Mouse (Mus musculus) megakaryocyte progenitor cell, adult 5-6 weeks (primary cell): ENCODE results near the gene Cog4. TPM values are rescaled to one million over a fixed set of nuclear protein-coding genes. Genes with fewer than 3 reads are reported as not detected.

Experiments used
- ATAC-seq: replicated peaks from 2 replicates; pipeline ENCODE4 v1.8.0; 2016; ENCODE audit warnings: mild to moderate bottlenecking, moderate TSS enrichment, inconsistent platforms; ENCODE audit not compliant: poor library complexity
- total RNA-seq, 2 experiments: library from RNA; stranded (forward) in 1 of 2; stranded (reverse) in 1 of 2; fragments of 157-497, 149-512 nt in 1 of 2; fragments of 200-1000 nt in 1 of 2; gene quantifications; 2 replicates each; pipeline versions ENCODE4 v1.2.3 to v1.2.4; 2015 to 2017

Gene Cog4
- total RNA-seq (2015) (10.7 and 11.2 TPM in 2 replicates), total RNA-seq (2017) (27.7 and 30.7 TPM in 2 replicates)

DNA sequence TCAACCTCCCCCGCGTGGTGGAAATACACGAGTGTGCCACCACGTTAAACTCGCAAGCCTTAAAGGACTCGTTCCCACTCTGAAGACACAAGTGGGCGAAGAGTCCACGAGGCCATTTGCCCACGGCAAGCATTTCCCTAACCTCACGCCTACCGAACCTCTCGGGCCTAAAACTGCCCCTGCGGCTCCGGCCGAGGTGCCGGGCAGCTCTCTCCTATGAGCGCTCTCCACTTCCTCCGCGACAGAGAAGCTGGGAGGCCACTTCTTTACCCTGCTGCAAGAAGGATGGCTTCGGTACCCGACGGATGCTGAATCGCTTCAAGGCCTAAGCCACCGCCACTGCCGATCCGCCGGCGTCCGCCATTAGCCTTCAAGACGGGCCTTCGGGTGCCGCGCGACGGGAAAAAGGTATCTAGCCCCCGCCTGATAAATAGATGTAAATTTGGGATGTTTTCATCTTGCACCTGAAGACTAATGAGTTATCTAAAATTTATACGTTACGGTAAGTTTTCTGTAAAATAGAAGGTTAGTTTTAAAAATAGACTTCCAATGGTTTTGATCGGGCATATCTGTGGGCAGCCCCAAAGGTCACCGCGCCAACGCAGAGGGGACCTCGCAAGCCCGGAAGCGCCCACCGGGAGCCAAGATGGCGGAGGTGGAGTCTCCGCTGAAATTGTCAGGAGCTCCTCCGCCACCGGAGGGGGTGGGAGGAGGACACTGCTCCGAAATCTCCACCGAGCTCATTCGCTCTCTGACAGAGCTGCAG is at the start of gene Cog4, which contains the start of gene Sf3b3:
Gene Cog4 (plus strand): TSS at position 196 of the 766 bp plus-strand sequence.
Gene Sf3b3 (minus strand): TSS at position 383 of the 766 bp plus-strand sequence.
- peak; percentile 93 for ATAC-seq

- ATAC-seq, result peak; percentile 68
Measured at GRCm38 (mm10) chr8:110797086-110797485, 49.3 kb upstream of the Cog4 start.

DNA sequence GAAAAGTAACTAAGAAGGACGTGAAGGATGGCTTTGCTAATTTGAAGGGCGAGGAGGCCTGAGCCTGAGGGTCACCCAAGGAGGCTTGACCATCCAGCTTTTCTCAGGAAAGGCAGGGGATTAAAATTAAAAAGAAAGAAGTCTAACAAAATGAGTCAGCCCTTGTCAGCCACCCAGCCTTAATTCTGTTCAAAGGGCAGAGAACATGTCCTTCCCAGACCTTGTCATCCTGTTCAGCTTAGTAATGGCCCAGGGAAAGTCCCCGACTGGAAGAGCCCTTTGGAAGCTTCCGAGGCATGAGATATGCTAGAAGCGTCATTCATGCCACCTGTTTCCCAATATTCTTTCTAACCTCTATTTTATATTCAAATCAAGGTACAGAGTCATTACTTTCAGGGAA is 43.4 kb upstream of the Cog4 start:
- ATAC-seq, result no peak

DNA sequence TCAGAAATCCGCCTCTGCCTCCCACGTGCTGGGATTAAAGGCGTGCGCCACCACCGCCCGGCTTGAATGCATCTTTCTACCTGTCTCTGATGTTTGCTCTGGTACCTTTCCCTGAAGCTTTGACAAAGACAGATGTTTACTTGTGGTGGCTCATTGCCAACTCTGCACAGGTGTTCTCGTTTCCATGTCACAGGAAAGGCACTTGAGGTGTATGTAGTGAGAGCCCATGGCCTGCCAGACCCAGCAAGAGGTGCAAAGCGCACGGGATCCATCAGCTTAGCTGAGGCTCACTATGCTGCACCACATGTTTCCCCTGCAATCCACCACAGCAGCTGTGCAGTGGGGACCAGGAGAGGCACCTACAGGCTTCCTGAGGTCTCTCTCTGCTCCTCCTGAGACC is 42.5 kb upstream of the Cog4 start:
- no peak for ATAC-seq

DNA sequence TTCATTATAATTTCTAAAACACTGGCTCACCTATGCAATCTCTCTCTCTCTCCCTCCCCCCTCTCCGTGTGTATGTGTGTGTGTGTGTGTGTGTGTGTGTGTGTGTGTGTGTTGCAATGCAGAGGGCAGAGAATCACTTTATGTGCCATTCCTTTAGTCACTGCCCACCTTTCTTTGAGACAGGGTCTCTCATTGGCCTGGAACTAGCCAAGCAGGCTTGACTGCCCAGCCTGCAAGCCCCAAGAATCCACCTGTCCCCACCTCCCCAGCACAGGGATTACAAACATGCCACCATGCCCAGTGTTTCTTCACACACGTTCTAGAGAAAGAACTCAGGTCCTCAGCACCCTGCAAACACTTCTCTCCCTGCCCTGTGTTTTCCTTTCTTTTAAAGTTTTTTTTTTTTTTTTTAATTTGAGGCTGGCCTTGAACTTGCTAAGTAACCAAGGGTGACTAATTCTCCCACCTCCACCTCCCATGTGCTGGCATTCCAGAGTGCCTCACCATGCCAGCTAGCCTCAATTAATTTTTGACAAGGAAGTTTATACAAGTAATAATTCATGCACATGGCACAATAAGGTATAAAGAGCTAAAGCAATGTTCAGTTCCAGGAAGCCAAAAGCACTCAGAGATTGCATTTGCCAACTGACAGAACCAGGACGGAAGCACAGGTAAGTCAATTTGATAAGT is 41.4 kb upstream of the Cog4 start:
- no peak for ATAC-seq

GRCm38 (mm10) chr8:110805669-110806068 is 40.7 kb upstream of the Cog4 start, which contains the start of gene Il34:
Gene Il34 (minus strand): TSS chr8:110805924.
- ATAC-seq, result no peak

GRCm38 (mm10) chr8:110806146-110806545 is 40.3 kb upstream of the Cog4 start:
- ATAC-seq, result no peak

DNA sequence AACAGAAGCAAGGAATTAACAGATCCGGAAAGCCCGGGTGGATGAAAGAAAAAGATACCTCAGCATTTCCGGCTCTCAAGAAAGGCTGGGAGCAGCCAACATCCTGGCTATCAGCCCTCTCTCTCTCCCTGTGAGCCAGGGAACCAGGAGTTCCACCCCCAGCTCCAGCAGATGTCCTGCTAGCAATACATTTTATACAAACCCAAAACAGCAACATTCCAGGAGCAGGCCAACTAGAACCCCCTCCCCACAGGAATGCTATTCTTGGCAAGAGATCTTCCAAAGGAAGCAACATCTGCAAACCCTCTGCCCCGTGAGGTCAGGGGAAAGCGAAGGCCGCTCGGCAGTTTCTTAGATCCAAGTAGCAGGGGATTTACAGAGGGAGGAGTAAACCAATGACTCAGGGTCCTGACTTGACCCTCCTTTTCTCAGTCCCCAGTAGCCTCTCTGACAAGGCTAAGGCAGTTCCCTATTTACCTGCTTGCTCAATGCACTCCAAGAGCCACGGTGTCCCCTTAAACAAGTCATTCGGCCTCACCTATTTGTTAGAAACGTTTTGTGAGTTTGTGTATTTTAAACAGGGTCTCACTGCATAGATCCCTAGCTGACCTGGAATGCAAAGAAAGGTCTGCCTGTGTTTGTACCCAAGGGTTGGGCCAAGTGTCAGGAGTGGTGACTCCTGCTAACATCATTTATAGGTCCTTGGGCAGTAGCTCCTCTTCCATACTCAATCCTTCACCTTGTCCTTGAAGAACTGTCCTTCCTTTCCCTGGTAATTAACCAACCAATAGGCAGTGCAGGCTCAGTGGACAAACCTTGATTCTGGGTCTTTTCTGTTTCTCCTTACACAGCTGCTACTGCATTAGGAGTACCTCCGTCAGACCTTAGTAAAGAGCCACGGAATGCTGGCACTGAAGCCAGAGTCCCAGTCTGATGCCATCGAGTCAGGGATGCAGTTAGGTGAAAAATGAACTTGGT is 37.6 kb upstream of the Cog4 start:
- ATAC-seq, result no peak

DNA sequence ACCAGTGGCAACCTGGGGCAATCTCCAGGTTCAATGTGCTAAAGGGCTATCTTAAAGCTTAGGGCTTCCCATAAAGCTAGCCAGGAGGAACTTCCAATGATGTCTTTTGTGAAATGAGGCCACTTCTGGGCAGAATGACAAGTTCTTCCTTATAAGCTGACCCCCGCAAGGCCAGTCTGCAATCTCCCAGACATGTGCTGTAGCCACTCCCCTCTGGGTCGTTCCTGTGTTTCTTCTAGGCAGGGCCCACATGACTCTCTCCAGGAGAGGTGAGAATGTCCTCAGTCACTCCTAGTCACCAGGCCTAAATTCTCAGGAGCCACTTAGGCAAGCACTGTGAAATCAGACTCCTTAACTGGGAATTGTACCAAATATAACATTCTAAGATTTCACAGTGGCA is 36.6 kb upstream of the Cog4 start:
- ATAC-seq, result no peak

GRCm38 (mm10) chr8:110810481-110811065 is 35.8 kb upstream of the Cog4 start:
- ATAC-seq, result no peak

DNA sequence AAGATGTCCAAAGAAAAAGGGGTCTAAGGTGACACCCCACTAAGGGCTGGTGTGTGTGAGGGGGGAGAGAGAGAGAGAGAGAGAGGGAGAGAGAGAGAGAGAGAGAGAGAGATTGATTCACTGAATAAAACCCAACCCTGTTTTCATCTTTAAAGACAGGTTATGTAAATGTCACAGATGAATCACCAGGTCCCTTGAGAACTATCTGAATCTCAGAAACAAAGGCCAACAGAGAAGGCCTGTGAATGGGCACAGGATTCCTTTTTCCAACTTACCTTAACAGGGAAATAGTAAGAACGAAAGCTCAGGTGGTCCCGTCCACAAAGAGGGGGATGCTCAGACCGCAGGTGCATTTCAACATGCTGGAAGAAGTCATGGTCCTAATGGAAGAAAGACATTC is 35.3 kb upstream of the Cog4 start:
- ATAC-seq, result no peak

- no peak for ATAC-seq
Measured at GRCm38 (mm10) chr8:110811793-110812192, 34.6 kb upstream of the Cog4 start.

DNA sequence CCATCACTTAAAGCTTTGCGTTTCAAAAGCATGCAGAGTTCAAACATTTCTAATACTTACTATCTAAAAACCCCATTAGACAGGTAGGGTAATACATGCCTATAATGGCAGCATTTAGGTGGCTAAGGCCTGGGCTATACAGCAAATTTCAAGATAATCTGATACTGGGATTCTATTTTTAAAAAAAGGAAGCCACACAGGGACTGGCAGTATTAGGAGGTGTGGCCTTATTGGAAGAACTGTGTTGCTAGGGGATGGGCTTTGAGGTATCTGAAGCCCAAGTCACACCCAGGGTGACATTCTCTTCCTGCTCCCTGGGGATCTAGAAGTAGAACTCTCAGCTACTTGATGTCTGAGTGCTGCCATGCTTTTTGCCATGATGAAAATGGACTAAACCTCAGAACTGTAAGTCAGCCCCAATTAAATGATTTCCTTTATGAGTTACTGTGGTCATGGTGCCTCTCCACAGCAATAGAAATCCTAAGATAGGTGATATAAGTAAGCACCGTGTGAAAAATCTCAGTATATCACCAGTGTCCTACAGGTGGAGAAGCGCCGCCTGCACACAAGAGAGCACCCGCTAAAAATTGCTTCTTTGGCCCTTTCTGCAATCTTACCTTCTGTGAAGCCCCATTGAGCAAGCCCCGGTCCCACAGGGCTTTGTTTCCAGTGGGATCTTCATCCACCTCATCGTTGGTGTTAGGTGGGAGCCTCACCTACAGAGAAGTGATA is 33.9 kb upstream of the Cog4 start:
- ATAC-seq, result peak; percentile 18; the same call in 1 of the 2 replicates

- ATAC-seq, result no peak
Measured at GRCm38 (mm10) chr8:110813081-110813812, 33.2 kb upstream of the Cog4 start.

GRCm38 (mm10) chr8:110815308-110815707 is 31.1 kb upstream of the Cog4 start:
- no peak for ATAC-seq

GRCm38 (mm10) chr8:110816990-110817389 is 29.4 kb upstream of the Cog4 start:
- ATAC-seq, result no peak

- no peak for ATAC-seq
Measured at GRCm38 (mm10) chr8:110818593-110818992, 27.8 kb upstream of the Cog4 start.

- ATAC-seq, result no peak
Measured at GRCm38 (mm10) chr8:110820257-110820656, 26.1 kb upstream of the Cog4 start.

- ATAC-seq, result no peak
Measured at GRCm38 (mm10) chr8:110821960-110822359, 24.4 kb upstream of the Cog4 start.
